Mouse (Mus musculus) limb, embryonic 14.5 days (tissue): ENCODE results near the gene Kif17. TPM values are rescaled to one million over a fixed set of nuclear protein-coding genes. Genes with fewer than 3 reads are reported as not detected.

Experiments used
- ATAC-seq: fragments of 200-750 bp; cut with Nextera tagmentation; 2 replicates; pipeline ENCODE4 v1.8.0; 2017; ENCODE audit warnings: low read depth, moderate number of reproducible peaks, moderate TSS enrichment; ENCODE audit not compliant: low FRiP score
- DNase-seq: peaks from one replicate; pipeline ENCODE4 v3.0.0-alpha.2; 2015; ENCODE audit warnings: low spot score
- H3K27ac ChIP-seq: fragments of 300-500 bp; sonication (generic); replicated peaks from 2 replicates; pipeline ENCODE4 v1.5.1; 2014; ENCODE audit warnings: low read depth, mild to moderate bottlenecking, low read length, moderate library complexity, mixed read lengths
- H3K27me3 ChIP-seq: fragments of 300-500 bp; sonication (generic); 2 replicates; pipeline ENCODE4 v1.6.1; 2014; ENCODE audit warnings: low read length, mixed read lengths; ENCODE audit not compliant: control insufficient read depth, insufficient read depth
- H3K36me3 ChIP-seq: fragments of 300-500 bp; sonication (generic); 2 replicates; pipeline ENCODE4 v1.6.1; 2014; ENCODE audit warnings: mild to moderate bottlenecking, low read length, moderate library complexity, mixed read lengths; ENCODE audit not compliant: control insufficient read depth, insufficient read depth
- H3K4me1 ChIP-seq: fragments of 300-500 bp; sonication (generic); 2 replicates; pipeline ENCODE4 v1.6.1; 2014; ENCODE audit warnings: antibody characterized with exemption, low read length, mixed read lengths; ENCODE audit not compliant: control insufficient read depth, insufficient read depth
- H3K4me2 ChIP-seq: fragments of 300-500 bp; sonication (generic); replicated peaks from 2 replicates; pipeline ENCODE4 v1.6.1; 2014; ENCODE audit warnings: low read depth, mild to moderate bottlenecking, low read length, moderate library complexity; ENCODE audit not compliant: severe bottlenecking
- H3K4me3 ChIP-seq: fragments of 300-500 bp; sonication (generic); replicated peaks from 2 replicates; pipeline ENCODE4 v1.5.1; 2014; ENCODE audit warnings: low read length
- H3K9ac ChIP-seq: fragments of 300-500 bp; sonication (generic); 2 replicates; pipeline ENCODE4 v1.6.1; 2014; ENCODE audit warnings: mild to moderate bottlenecking, low read depth, low read length, moderate library complexity; ENCODE audit not compliant: severe bottlenecking
- H3K9me3 ChIP-seq: fragments of 300-500 bp; sonication (generic); 2 replicates; pipeline ENCODE4 v1.6.1; 2016; ENCODE audit warnings: low read length; ENCODE audit not compliant: control insufficient read depth
- POLR2A ChIP-seq: fragments of 200-500 bp; IDR thresholded peaks from 2 replicates; pipeline ENCODE4 v1.8.0; 2012; ENCODE audit warnings: inconsistent platforms, mild to moderate bottlenecking, moderate library complexity, borderline replicate concordance; ENCODE audit not compliant: insufficient read depth, insufficient read length; ENCODE audit errors: extremely low read depth
- WGBS: fragments of 180-500 bp; shearing (Covaris S2); extraction: QIAGEN DNeasy Blood & Tissue Kit; methylation state at CpG from one replicate; pipeline ENCODE4 v1.1.7; 2014; 5-methylcytosine and 5-hydroxymethylcytosine counted together
- polyA plus RNA-seq, 2 experiments: library from polyadenylated mRNA; depleted of rRNA in 1 of 2; stranded (reverse) in 1 of 2; unstranded in 1 of 2; fragments of >200 nt; fragmentation: Nextera tagmentation in 1 of 2; extraction: Ambion mirVana in 1 of 2; gene quantifications; 2 replicates each; pipeline versions ENCODE4 v1.2.1 to v1.2.3; 2012 to 2014

The Kif17 gene
- polyA plus RNA-seq, 2 experiments, result 1.1 to 3.0 TPM

- no peak overlapping the region for H3K27ac ChIP-seq
- H3K4me3 ChIP-seq, result no peak overlapping the region
- no peaks in the 10 kb centered on the region for H3K27me3 ChIP-seq
- ATAC-seq, result no peak
- DNase-seq, result no peak
- no peak overlapping the region for H3K4me2 ChIP-seq
- no peaks in the 10 kb centered on the region for H3K9me3 ChIP-seq
- TF ChIP-seq POLR2A, result no peak
- no peaks in the 10 kb centered on the region for H3K36me3 ChIP-seq
- no peak overlapping the region for H3K9ac ChIP-seq
- 88% methylated on average over 6 of the region's 14 CpGs for WGBS
- H3K4me1 ChIP-seq, result no peaks in the 10 kb centered on the region
Measured at GRCm38 (mm10) chr4:138293949-138294550, 43.8 kb downstream of the Kif17 start.

GRCm38 (mm10) chr4:138301271-138301780 is 51.1 kb downstream of the Kif17 start:
- no peaks in the 10 kb centered on the region for H3K36me3 ChIP-seq
- no peak overlapping the region for H3K4me2 ChIP-seq
- H3K9ac ChIP-seq, result no peak overlapping the region
- no peaks in the 10 kb centered on the region for H3K9me3 ChIP-seq
- H3K4me3 ChIP-seq, result no peak overlapping the region
- no peaks in the 10 kb centered on the region for H3K27me3 ChIP-seq
- 85% methylated on average over 10 of the region's 10 CpGs for WGBS
- no peak overlapping the region for H3K27ac ChIP-seq
- DNase-seq (no peak), ATAC-seq (no peak)
- H3K4me1 ChIP-seq, result peaks cover 16% of the 10 kb centered on the region
- TF ChIP-seq POLR2A, result no peak

- no peak overlapping the region for H3K9ac ChIP-seq
- H3K27ac ChIP-seq, result no peak overlapping the region
- no peaks in the 10 kb centered on the region for H3K27me3 ChIP-seq
- H3K4me2 ChIP-seq, result no peak overlapping the region
- peaks cover 16% of the 10 kb centered on the region for H3K4me1 ChIP-seq
- H3K4me3 ChIP-seq, result no peak overlapping the region
- DNase-seq (no peak), ATAC-seq (no peak)
- WGBS, result 90% methylated on average over 3 of the region's 3 CpGs
- no peak for TF ChIP-seq POLR2A
- no peaks in the 10 kb centered on the region for H3K9me3 ChIP-seq
- H3K36me3 ChIP-seq, result peaks cover 11% of the 10 kb centered on the region; the same call in 1 of the 2 replicates
Measured at GRCm38 (mm10) chr4:138303011-138303410, 52.8 kb downstream of the Kif17 start.

GRCm38 (mm10) chr4:138303742-138304141 is 53.5 kb downstream of the Kif17 start:
- TF ChIP-seq POLR2A, result no peak
- ATAC-seq, result no peak
- Histone ChIP-seq H3K9ac (peak overlapping the region; percentile 67), H3K4me2 (peak overlapping the region; percentile 85), H3K4me3 (peak overlapping the region; percentile 77), H3K36me3 (peaks cover 13% of the 10 kb centered on the region; the same call in 1 of the 2 replicates), H3K27ac (0 out of 2 replicates have a peak overlapping the region, but pooled peaks have one; percentile 61), H3K4me1 (peaks cover 16% of the 10 kb centered on the region), H3K9me3 (no peaks in the 10 kb centered on the region), H3K27me3 (no peaks in the 10 kb centered on the region)
- WGBS, result 15% methylated on average over 18 of the region's 18 CpGs
- DNase-seq, result no peak

GRCm38 (mm10) chr4:138304340-138305104 is 54.3 kb downstream of the Kif17 start, which contains the start of gene Ddost:
Ddost (plus strand) TSS chr4:138304730.
- Histone ChIP-seq H3K27me3 (no peaks in the 10 kb centered on the region), H3K4me2 (peak within 1 kb of the TSS; percentile 85), H3K9ac (peak within 1 kb of the TSS; percentile 81), H3K9me3 (no peaks in the 10 kb centered on the region), H3K36me3 (peaks cover 18% of the 10 kb centered on the region), H3K4me1 (peaks cover 16% of the 10 kb centered on the region), H3K27ac (peak within 1 kb of the TSS; percentile 61), H3K4me3 (peak within 1 kb of the TSS; percentile 77)
- DNase-seq (peak; percentile 99), ATAC-seq (peak; percentile 98)
- under 1% methylated on average over 62 of the region's 64 CpGs for WGBS
- no peak; the same call in 1 of the 2 replicates for TF ChIP-seq POLR2A
